8 mouse cellular contexts compared by ENCODE assay signal in genomic region chr7:17060031-17060781, GRCm38 (mm10). TPM values are rescaled to one million over a fixed set of nuclear protein-coding genes. Genes with fewer than 3 reads are reported as not detected.
A peak's percentile ranks its signal among the peaks of the same experiment; 100 is the strongest.
DNase-seq lines count a peak whose midpoint lies in the region; ATAC-seq and TF ChIP-seq lines count a peak whose summit lies in the region.
"Had no signal": no experiment of that assay in that cellular context is flagged by ENCODE, and none has a peak within 500 bp of the region (broad histone marks: within the 10 kb centered on the region; RNA-seq: fewer than 3 reads in every experiment).

No protein-coding gene starts in this region.

- H3K4me1 ChIP-seq in heart, embryonic 11.5 days (ENCODE audit: control insufficient read depth, insufficient read depth, low read length): peaks cover 53% of the 10 kb centered on the region
- H3K4me1 ChIP-seq in kidney, postnatal 0 days (replicated peaks; ENCODE audit: insufficient read depth, low read length): peaks cover 41% of the 10 kb centered on the region
- H3K4me1 ChIP-seq in liver, embryonic 12.5 days: peaks cover 72% of the 10 kb centered on the region
- peaks cover 56% of the 10 kb centered on the region for H3K4me1 ChIP-seq in neural tube, embryonic 12.5 days
- H3K4me1 ChIP-seq in stomach, embryonic 16.5 days (ENCODE audit: control insufficient read depth, insufficient read depth, low read length): peaks cover 45% of the 10 kb centered on the region

- DNase-seq in brain, adult 2 months (ENCODE audit: low read depth, low spot score): peak; percentile 92
- DNase-seq in kidney, postnatal 0 days (ENCODE audit: low spot score): peak; percentile 93

- peak overlapping the region; percentile 50 for H3K4me3 ChIP-seq in heart, embryonic 11.5 days (ENCODE audit: low read depth, low read length)
- H3K4me3 ChIP-seq in kidney, postnatal 0 days (replicated peaks; ENCODE audit: low read depth, low read length): peak overlapping the region; percentile 65; the same call in 1 of the 2 replicates
- H3K4me3 ChIP-seq in liver, embryonic 12.5 days: no peak overlapping the region
- H3K4me3 ChIP-seq in neural tube, embryonic 12.5 days: no peak overlapping the region
- H3K4me3 ChIP-seq in stomach, embryonic 16.5 days (replicated peaks; ENCODE audit: low read length): peak overlapping the region; percentile 66

- H3K9me3 ChIP-seq in heart, embryonic 11.5 days (replicated peaks; ENCODE audit: control insufficient read depth, low read length): no peaks in the 10 kb centered on the region
- no peaks in the 10 kb centered on the region for H3K9me3 ChIP-seq in kidney, postnatal 0 days (replicated peaks; ENCODE audit: low read length)
- H3K9me3 ChIP-seq in liver, embryonic 12.5 days (replicated peaks): no peaks in the 10 kb centered on the region
- H3K9me3 ChIP-seq in neural tube, embryonic 12.5 days: no peaks in the 10 kb centered on the region
- H3K9me3 ChIP-seq in stomach, embryonic 16.5 days (replicated peaks; ENCODE audit: control insufficient read depth, low read length): no peaks in the 10 kb centered on the region

- H3K4me2 ChIP-seq in heart, embryonic 11.5 days: peak overlapping the region; percentile 78
- peak overlapping the region; percentile 73 for H3K4me2 ChIP-seq in kidney, postnatal 0 days (ENCODE audit: low read length)
- H3K4me2 ChIP-seq in liver, embryonic 12.5 days: peak overlapping the region; percentile 47
- H3K4me2 ChIP-seq in neural tube, embryonic 12.5 days (replicated peaks): peak overlapping the region; percentile 70
- peak overlapping the region; percentile 84 for H3K4me2 ChIP-seq in stomach, embryonic 16.5 days (ENCODE audit: low read depth, low read length)

- no peaks in the 10 kb centered on the region for H3K27me3 ChIP-seq in heart, embryonic 11.5 days (ENCODE audit: control insufficient read depth, insufficient read depth, low read length)
- no peaks in the 10 kb centered on the region for H3K27me3 ChIP-seq in kidney, postnatal 0 days (ENCODE audit: insufficient read depth, low read length)
- peaks cover 32% of the 10 kb centered on the region for H3K27me3 ChIP-seq in liver, embryonic 12.5 days (replicated peaks)
- 0 out of 2 replicates have a peak, but pooled peaks cover 17% of the 10 kb centered on the region for H3K27me3 ChIP-seq in neural tube, embryonic 12.5 days (replicated peaks)
- H3K27me3 ChIP-seq in stomach, embryonic 16.5 days (ENCODE audit: control insufficient read depth, insufficient read depth, low read length): no peaks in the 10 kb centered on the region

- 32% methylated on average over 9 of the region's 9 CpGs for WGBS in heart, embryonic 11.5 days (ENCODE audit: insufficient replicate concordance)
- WGBS in kidney, postnatal 0 days: 26% methylated on average over 9 of the region's 9 CpGs
- 49% methylated on average over 9 of the region's 9 CpGs for WGBS in liver, embryonic 12.5 days (ENCODE audit: insufficient replicate concordance)
- 50% methylated on average over 9 of the region's 9 CpGs for WGBS in neural tube, embryonic 12.5 days
- 15% methylated on average over 9 of the region's 9 CpGs for WGBS in stomach, embryonic 16.5 days

- TF ChIP-seq CTCF in kidney, postnatal 0 days (IDR thresholded peaks at IDR 0.05; ENCODE audit: low read depth): no peak

- H3K36me3 ChIP-seq in heart, embryonic 11.5 days (ENCODE audit: control insufficient read depth, insufficient read depth, low read length): no peaks in the 10 kb centered on the region
- no peaks in the 10 kb centered on the region for H3K36me3 ChIP-seq in kidney, postnatal 0 days (ENCODE audit: insufficient read depth, low read length)
- H3K36me3 ChIP-seq in liver, embryonic 12.5 days: peaks cover 1% of the 10 kb centered on the region; the same call in 1 of the 2 replicates
- H3K36me3 ChIP-seq in neural tube, embryonic 12.5 days: no peaks in the 10 kb centered on the region
- no peaks in the 10 kb centered on the region for H3K36me3 ChIP-seq in stomach, embryonic 16.5 days (ENCODE audit: control insufficient read depth, insufficient read depth, low read length)

- peak overlapping the region; percentile 43; the same call in 1 of the 2 replicates for H3K9ac ChIP-seq in heart, embryonic 11.5 days (ENCODE audit: low read depth, low read length)
- peak overlapping the region; percentile 69 for H3K9ac ChIP-seq in kidney, postnatal 0 days (ENCODE audit: low read depth, low read length)
- H3K9ac ChIP-seq in liver, embryonic 12.5 days: peak overlapping the region; percentile 54
- H3K9ac ChIP-seq in neural tube, embryonic 12.5 days: no peak overlapping the region
- peak overlapping the region; percentile 87 for H3K9ac ChIP-seq in stomach, embryonic 16.5 days (ENCODE audit: low read length)

- H3K27ac ChIP-seq in heart, embryonic 11.5 days (ENCODE audit: low read depth, low read length): peak overlapping the region; percentile 99
- H3K27ac ChIP-seq in kidney, postnatal 0 days: peak overlapping the region; percentile 97
- peak overlapping the region; percentile 98 for H3K27ac ChIP-seq in liver, embryonic 12.5 days
- no peak overlapping the region for H3K27ac ChIP-seq in neural tube, embryonic 12.5 days
- peak overlapping the region; percentile 100 for H3K27ac ChIP-seq in stomach, embryonic 16.5 days (ENCODE audit: low read length)
- H3K27ac ChIP-seq: macrophage had no signal

- peak; percentile 71 for ATAC-seq in erythroblast, adult 5-6 weeks (replicated peaks; ENCODE audit: low FRiP score, poor library complexity, severe bottlenecking)
- peak; percentile 33 for ATAC-seq in heart, embryonic 11.5 days (replicated peaks; ENCODE audit: insufficient number of reproducible peaks, low FRiP score, low TSS enrichment)
- ATAC-seq in kidney, postnatal 0 days (replicated peaks; ENCODE audit: low FRiP score, low read depth): peak; percentile 26
- peak; percentile 18; the same call in 1 of the 2 replicates for ATAC-seq in liver, embryonic 12.5 days
- 0 out of 2 replicates have a peak, but pooled peaks have one; percentile 3 for ATAC-seq in neural tube, embryonic 12.5 days (ENCODE audit: low FRiP score, low read depth)
- peak; percentile 54 for ATAC-seq in stomach, embryonic 16.5 days (ENCODE audit: insufficient read depth, low FRiP score)

RNA-seq across cellular contexts. Expression of gene Hif3a, which starts 2.0 kb away (rescaled TPM):
- 0.42 and 0.58 TPM in 2 replicates for total RNA-seq in erythroblast, adult 5-6 weeks (2015; ENCODE audit: low replicate concordance)
- total RNA-seq in erythroblast, adult 5-6 weeks (2017; ENCODE audit: low replicate concordance): 0.17 TPM in 1 of 2 replicates, not detected in the other
- polyA plus RNA-seq in heart, embryonic 11.5 days (2014; fragmentation: Nextera tagmentation; extraction: Ambion mirVana): 31.6 and 37.2 TPM in 2 replicates
- polyA plus RNA-seq in kidney, postnatal 0 days (2015; fragmentation: Nextera tagmentation; extraction: Ambion mirVana): 5.1 and 6.1 TPM in 2 replicates
- polyA plus RNA-seq in liver, embryonic 12.5 days (2016; fragmentation: Nextera tagmentation; extraction: Ambion mirVana): 21.1 and 22.6 TPM in 2 replicates
- polyA plus RNA-seq in neural tube, embryonic 12.5 days (2016; fragmentation: Nextera tagmentation; extraction: Ambion mirVana): 5.2 and 5.7 TPM in 2 replicates
- 49.6 and 60.1 TPM in 2 replicates for polyA plus RNA-seq in stomach, embryonic 16.5 days (2015; fragmentation: Nextera tagmentation; extraction: Ambion mirVana)
- polyA plus RNA-seq: macrophage had no signal

RNA-seq across cellular contexts. Expression of gene Psg16, which starts 13.6 kb away (rescaled TPM):
- total RNA-seq in erythroblast, adult 5-6 weeks (2015; ENCODE audit: low replicate concordance): not detected in 2 replicates
- not detected in 2 replicates for total RNA-seq in erythroblast, adult 5-6 weeks (2017; ENCODE audit: low replicate concordance)
- polyA plus RNA-seq in heart, embryonic 11.5 days (2014; fragmentation: Nextera tagmentation; extraction: Ambion mirVana): 0.06 and 0.09 TPM in 2 replicates
- 0.07 TPM in 1 of 2 replicates, not detected in the other for polyA plus RNA-seq in kidney, postnatal 0 days (2015; fragmentation: Nextera tagmentation; extraction: Ambion mirVana)
- 0.06 and 0.13 TPM in 2 replicates for polyA plus RNA-seq in liver, embryonic 12.5 days (2016; fragmentation: Nextera tagmentation; extraction: Ambion mirVana)
- 0.27 and 0.28 TPM in 2 replicates for polyA plus RNA-seq in neural tube, embryonic 12.5 days (2016; fragmentation: Nextera tagmentation; extraction: Ambion mirVana)
- 0.46 and 0.77 TPM in 2 replicates for polyA plus RNA-seq in stomach, embryonic 16.5 days (2015; fragmentation: Nextera tagmentation; extraction: Ambion mirVana)
- polyA plus RNA-seq: macrophage had no signal

RNA-seq across cellular contexts. Expression of gene Ppp5c, which starts 32.5 kb away (rescaled TPM):
- total RNA-seq in erythroblast, adult 5-6 weeks (2015; ENCODE audit: low replicate concordance): 14.0 and 21.3 TPM in 2 replicates
- total RNA-seq in erythroblast, adult 5-6 weeks (2017; ENCODE audit: low replicate concordance): 10.6 and 18.9 TPM in 2 replicates
- 87.0 and 95.3 TPM in 2 replicates for polyA plus RNA-seq in heart, embryonic 11.5 days (2014; fragmentation: Nextera tagmentation; extraction: Ambion mirVana)
- 82.0 and 95.4 TPM in 2 replicates for polyA plus RNA-seq in kidney, postnatal 0 days (2015; fragmentation: Nextera tagmentation; extraction: Ambion mirVana)
- 70.3 and 75.2 TPM in 2 replicates for polyA plus RNA-seq in liver, embryonic 12.5 days (2016; fragmentation: Nextera tagmentation; extraction: Ambion mirVana)
- polyA plus RNA-seq in neural tube, embryonic 12.5 days (2016; fragmentation: Nextera tagmentation; extraction: Ambion mirVana): 112 and 113 TPM in 2 replicates
- polyA plus RNA-seq in stomach, embryonic 16.5 days (2015; fragmentation: Nextera tagmentation; extraction: Ambion mirVana): 87.9 and 95.6 TPM in 2 replicates

Comparison
In these comparisons a context has a peak if more than half of its experiments do, and no peak if none do; other contexts are left out.
1. ATAC-seq: peak in every context shown above with its lines; median percentile 71 in erythroblast, adult 5-6 weeks; 54 in stomach, embryonic 16.5 days; 33 in heart, embryonic 11.5 days; 26 in kidney, postnatal 0 days; 18 in liver, embryonic 12.5 days; 3 in neural tube, embryonic 12.5 days.
2. H3K4me3 ChIP-seq: peak in heart, embryonic 11.5 days (single experiment), kidney, postnatal 0 days (single experiment) and stomach, embryonic 16.5 days (single experiment); none in liver, embryonic 12.5 days (single experiment) and neural tube, embryonic 12.5 days (single experiment).
3. Peak in every context shown above with its lines, with median percentiles within 50 percentile points of each other: H3K4me2 ChIP-seq.